Mouse (Mus musculus) thymus, postnatal 25 days (tissue): ENCODE data around the gene Gm7030.
A peak's percentile ranks its signal among the peaks of the same experiment; 100 is the strongest.
"Not testable (repeated sequence)": the region's sequence is repeated elsewhere in the genome, so short reads cannot be mapped to it uniquely, and the experiment has no call there.

ENCODE experiments used
- DNase-seq: peaks from one replicate; pipeline ENCODE4 v3.0.0; 2022

The Gm7030 gene

GRCm38 (mm10) chr17:36128968-36129817 lies at the start of gene Gm7030:
Gene Gm7030, minus strand, starts transcription at chr17:36129425.
- DNase-seq = peak; percentile 49

GRCm38 (mm10) chr17:36178938-36179337 lies 49.7 kb upstream of the Gm7030 start:
- peak; percentile 70 for DNase-seq

DNA sequence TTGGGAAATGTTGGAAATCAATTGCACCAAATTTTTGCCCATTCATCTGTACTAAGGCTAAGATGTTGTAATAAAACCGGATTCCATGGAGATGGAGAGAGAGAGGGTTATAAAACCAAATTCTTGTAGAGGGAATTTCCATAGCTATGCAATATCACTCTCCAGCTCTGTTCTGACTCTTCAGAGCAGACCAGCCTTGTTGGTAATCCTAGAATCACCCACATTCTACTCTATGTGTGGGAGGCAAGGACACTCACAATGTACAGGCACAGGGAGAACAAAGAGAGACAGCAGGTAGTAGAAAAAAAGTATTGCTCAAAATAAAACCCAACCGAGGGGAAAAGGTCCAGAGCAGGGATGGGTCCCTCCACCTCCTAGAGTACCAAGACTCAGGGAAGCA lies 46.9 kb upstream of the Gm7030 start:
- DNase-seq = not testable (repeated sequence)

DNA sequence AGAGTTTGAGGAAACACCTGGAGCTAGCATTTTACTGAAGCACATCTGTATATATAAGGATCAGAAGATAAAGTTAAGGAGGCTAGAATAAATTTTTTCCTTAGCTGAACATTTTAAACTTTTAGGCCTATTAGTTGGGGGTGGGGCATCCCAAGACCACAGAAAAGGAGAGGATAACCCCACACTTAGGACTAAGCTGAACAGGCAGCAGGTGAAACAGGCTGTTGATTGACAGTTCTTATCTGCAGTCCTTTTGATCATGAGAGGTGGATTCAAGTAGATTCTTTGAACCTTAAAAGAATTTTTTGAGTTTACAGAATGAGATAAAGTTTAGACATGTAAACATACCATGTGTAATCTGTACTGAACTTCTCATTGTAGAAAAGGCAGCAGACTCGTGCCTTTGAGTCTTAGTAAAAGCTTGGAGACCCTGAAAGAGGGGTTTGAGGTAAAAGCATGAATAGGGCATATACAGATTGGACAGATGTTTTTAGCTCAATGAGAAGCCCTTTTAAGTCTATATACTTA lies 41.1 kb upstream of the Gm7030 start:
- no peak for DNase-seq

GRCm38 (mm10) chr17:36169753-36170152 lies 40.5 kb upstream of the Gm7030 start:
- DNase-seq = no peak

DNA sequence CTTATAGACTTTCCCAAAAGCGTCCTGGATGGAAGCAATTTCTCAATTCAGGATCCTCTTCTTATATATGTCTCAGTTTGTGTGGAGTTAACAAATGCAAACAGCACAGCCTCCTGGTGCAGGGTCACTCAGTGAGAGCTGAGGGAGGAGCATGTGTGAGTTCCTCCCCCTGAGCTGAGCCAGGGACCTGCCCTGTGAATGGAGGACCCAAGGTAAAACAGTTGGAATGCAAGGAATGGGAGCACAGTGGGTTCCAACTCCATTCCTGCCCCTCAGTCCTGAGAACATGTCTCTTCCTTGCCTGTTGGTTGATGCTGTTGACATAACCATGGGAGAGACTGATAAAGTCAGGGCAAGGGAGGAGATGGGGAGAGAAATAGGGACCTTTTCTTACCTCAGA lies 39.9 kb upstream of the Gm7030 start:
- DNase-seq = not testable (repeated sequence)

- DNase-seq = peak; percentile 36
Observed at GRCm38 (mm10) chr17:36168039-36168652, 38.9 kb upstream of the Gm7030 start, which contains the start of gene Gm8909. Gene Gm8909, minus strand, starts transcription at chr17:36168537.

DNA sequence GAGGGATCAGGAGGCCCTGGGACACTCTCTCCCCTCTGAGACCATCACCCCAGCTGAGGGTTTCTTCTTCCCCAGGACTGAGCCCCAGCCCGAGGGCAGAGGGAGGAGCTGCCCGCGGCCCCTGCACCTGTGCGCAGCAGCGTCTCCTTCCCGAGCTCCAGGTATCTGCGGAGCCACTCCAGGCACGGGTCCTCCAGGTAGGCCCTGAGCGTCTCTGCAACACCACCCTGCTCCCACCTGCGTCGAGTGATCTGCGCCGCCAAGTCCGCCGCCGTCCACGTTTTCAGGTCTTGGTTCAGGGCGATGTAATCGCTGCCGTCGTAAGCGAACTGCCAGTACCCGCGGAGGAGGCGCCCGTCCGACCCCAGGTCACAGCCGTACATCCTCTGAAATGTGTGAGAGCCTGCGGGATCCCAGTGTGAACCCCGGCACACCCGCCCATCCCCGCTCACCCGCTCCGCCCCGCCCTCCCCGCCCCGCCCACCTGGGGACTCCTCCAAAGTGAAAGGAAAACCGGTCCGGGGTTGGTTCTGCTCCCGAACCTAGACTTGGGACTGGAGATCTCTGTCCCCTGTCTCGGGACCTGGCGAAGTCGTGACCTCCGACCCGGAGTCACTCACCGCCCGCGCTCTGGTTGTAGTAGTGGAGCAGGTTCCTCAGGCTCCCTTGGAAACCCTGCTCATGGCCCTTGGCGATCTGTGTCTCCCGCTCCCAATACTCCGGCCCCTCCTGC lies 38.2 kb upstream of the Gm7030 start:
- DNase-seq = peak; percentile 40

GRCm38 (mm10) chr17:36166901-36167300 lies 37.7 kb upstream of the Gm7030 start:
- not testable (repeated sequence) for DNase-seq

GRCm38 (mm10) chr17:36161129-36162051 lies 32.2 kb upstream of the Gm7030 start:
- no peak for DNase-seq

DNA sequence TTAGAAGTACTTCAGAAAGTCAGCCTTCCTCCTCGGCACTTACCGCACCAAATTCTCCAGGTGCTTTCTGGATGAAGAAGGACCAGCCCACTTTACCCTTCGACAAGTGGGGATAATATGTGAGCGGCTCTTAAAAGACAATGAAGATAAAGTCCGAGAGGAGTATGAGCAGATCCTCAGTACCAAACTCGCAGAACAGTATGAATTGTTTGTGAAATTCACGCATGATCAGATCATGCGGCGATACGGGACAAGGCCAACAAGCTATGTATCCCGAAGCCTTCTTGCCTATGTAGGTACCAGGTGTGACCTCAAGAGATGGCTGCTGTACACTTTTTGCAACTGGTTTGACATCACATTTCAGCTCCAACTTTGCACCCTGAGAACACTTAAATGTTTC lies 29.0 kb upstream of the Gm7030 start:
- DNase-seq = not testable (repeated sequence)

GRCm38 (mm10) chr17:36157782-36158181 lies 28.6 kb upstream of the Gm7030 start:
- DNase-seq = peak; percentile 41

- DNase-seq = no peak
Observed at GRCm38 (mm10) chr17:36154271-36155149, 25.3 kb upstream of the Gm7030 start.

DNA sequence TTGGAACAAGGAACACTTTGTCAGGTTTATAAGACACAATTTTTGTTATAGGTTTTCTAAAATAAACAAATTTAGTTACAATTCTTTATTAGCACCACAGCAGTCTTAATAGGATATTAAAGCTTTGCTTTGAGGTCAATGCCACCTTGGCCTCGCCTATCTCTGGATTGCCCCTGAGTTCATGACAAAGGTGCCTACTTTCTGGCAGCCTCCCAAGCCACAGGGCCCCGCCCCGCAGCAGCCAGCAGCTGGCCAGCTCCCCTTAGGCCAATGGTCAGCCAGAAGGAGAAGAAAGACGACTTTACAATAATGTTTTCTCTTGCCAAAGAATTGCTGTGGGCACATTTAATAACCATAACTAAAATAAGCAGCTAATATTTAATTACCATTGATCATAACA lies 22.0 kb upstream of the Gm7030 start:
- DNase-seq = not testable (repeated sequence)

DNA sequence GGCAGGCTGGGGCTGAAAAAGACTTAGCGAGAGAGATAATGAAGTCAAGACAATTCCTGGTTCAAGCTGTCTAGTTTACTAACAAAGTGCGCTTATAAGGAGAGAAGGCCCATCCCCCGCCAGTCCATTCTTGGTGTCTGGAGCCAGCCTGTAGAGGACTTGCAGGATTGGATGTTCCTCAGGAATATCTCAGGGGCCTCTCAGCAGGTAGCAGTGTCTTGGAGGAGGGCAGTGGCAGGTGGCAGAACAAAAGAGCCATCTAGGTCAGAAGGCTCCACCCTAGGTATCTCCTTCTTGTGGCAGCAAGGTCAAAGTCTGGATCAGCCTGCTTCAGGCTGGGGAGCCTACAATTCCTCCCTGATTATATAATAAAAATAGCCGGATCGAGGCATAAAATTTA lies 19.2 kb upstream of the Gm7030 start:
- DNase-seq = not testable (repeated sequence)

DNA sequence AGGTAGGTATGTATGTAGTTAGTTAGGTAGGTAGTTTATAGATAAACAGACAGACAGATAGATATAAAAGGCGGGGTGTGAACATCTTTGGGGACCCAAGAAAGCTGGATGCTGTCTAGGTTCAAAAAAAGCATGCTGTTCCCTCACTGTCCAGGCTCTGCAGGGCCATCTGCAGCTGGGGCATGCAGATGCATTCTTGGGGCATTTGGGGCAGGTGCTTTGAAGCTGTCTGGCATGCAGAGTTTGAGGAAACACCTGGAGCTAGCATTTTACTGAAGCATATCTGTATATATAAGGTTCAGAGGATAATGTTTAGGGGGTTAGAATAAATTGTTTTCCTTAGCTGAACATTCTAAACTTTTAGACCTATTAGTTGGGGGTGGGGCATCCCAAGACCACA lies 17.7 kb upstream of the Gm7030 start:
- DNase-seq = peak; percentile 59

GRCm38 (mm10) chr17:36145861-36146156 lies 16.6 kb upstream of the Gm7030 start:
- DNase-seq = not testable (repeated sequence)

DNA sequence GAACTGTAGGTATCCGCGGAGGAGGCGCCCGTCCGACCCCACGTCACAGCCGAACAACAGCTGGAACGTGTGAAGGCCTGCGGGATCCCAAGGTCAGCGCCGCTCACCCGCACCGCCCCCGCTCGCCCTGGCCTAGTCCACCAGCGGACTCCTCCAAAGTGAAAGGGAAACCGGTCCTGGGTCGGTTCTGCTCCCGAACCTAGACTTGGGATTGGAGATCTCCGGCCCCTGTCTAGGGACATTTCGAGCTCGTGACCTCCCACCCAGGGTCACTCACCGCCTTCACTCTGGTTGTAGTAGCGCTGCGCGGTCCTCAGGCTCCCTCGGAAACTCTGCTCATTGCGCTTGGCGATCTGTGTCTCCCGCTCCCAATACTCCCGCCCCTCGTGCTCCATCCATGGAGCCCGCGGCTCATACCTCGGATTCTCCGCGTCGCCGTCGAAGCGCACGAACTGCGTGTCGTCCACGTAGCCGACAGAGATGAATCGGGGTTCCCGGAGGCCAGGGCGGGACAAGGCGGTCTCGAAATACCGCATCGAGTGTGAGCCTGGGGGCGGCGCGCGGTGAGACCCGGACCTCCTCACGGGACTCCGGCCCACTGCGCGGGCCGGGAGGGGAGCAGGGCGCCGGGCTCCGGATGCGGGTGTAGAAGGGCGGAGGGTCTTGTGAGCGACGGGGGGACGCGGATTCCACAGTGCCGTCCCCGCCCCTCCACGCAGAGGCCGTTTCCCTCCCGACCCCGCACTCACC lies 16.1 kb upstream of the Gm7030 start:
- peak; percentile 63 for DNase-seq

DNA sequence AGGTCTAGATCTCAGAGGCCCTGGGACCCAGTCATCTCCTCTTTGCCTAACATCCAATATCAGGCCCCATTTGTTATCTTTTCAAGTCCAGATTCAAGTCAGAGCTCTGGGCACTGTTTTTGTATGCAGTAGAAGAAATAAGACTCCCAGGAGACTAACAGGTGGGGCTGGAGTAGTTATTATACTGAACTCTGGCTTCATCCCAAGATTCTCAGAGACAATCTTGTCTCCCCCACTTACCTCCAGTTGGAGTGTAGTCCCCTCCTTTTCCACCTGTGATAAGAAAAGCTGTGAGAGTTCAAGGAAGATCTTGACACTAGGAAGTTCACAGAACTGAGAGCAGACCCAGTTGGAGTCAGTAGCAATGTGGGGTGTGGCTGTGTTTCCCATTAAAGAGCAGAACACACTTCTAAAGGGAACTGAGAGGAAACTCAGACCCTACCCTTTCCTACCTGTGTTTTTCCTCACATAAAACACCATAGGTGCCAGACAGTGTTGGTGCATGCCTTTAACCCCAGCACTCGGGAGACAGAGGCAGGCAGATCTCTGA lies 7.1 kb upstream of the Gm7030 start:
- DNase-seq = not testable (repeated sequence)
